Mouse (Mus musculus) heart, embryonic 15.5 days (tissue): ENCODE data around the gene Riok1. TPM values are rescaled to one million over a fixed set of nuclear protein-coding genes. Genes with fewer than 3 reads are reported as not detected.

Experiments used
- ATAC-seq: fragments of 200-750 bp; cut with Nextera tagmentation; replicated peaks from 2 replicates; pipeline ENCODE4 v1.8.0; 2017; ENCODE audit warnings: low read depth, moderate TSS enrichment; ENCODE audit not compliant: insufficient number of reproducible peaks, insufficient read depth, low FRiP score
- H3K27ac ChIP-seq: fragments of 300-500 bp; sonication (generic); 2 replicates; pipeline ENCODE4 v1.5.1; 2015; ENCODE audit warnings: mild to moderate bottlenecking, inconsistent platforms
- H3K27me3 ChIP-seq: fragments of 300-500 bp; sonication (generic); 2 replicates; pipeline ENCODE4 v1.6.1; 2015; ENCODE audit warnings: inconsistent platforms
- H3K36me3 ChIP-seq: fragments of 300-500 bp; sonication (generic); 2 replicates; pipeline ENCODE4 v1.6.1; 2015; ENCODE audit warnings: mild to moderate bottlenecking, inconsistent platforms
- H3K4me1 ChIP-seq: fragments of 300-500 bp; sonication (generic); replicated peaks from 2 replicates; pipeline ENCODE4 v1.6.1; 2015; ENCODE audit warnings: inconsistent platforms
- H3K4me2 ChIP-seq: fragments of 300-500 bp; sonication (generic); 2 replicates; pipeline ENCODE4 v1.6.1; 2015; ENCODE audit warnings: inconsistent platforms, mild to moderate bottlenecking, moderate library complexity
- H3K4me3 ChIP-seq: fragments of 300-500 bp; sonication (generic); 2 replicates; pipeline ENCODE4 v1.5.1; 2015; ENCODE audit warnings: mild to moderate bottlenecking, inconsistent platforms
- H3K9ac ChIP-seq: fragments of 300-500 bp; sonication (generic); 2 replicates; pipeline ENCODE4 v1.6.1; 2015; ENCODE audit warnings: mild to moderate bottlenecking, inconsistent platforms
- H3K9me3 ChIP-seq: fragments of 300-500 bp; sonication (generic); replicated peaks from 2 replicates; pipeline ENCODE4 v1.6.1; 2016; ENCODE audit warnings: inconsistent platforms
- WGBS: fragments of 180-500 bp; shearing (Covaris S2); methylation state at CpG from one replicate; pipeline ENCODE4 v1.1.7; 2015; ENCODE audit warnings: mixed read lengths; 5-methylcytosine and 5-hydroxymethylcytosine counted together
- microRNA-seq: library from miRNA; unstranded; fragments of <30 nt; microRNA quantifications from one replicate; pipeline ENCODE4, GENCODE M21; 2016
- polyA plus RNA-seq: library from polyadenylated mRNA; unstranded; fragments of >200 nt; fragmentation: Nextera tagmentation; extraction: Ambion mirVana; gene quantifications from 2 replicates; pipeline ENCODE4 v1.2.1, GENCODE M21; 2015

Riok1 gene
- polyA plus RNA-seq, 1 experiment from 2014 or later, result 29.6 TPM

DNA sequence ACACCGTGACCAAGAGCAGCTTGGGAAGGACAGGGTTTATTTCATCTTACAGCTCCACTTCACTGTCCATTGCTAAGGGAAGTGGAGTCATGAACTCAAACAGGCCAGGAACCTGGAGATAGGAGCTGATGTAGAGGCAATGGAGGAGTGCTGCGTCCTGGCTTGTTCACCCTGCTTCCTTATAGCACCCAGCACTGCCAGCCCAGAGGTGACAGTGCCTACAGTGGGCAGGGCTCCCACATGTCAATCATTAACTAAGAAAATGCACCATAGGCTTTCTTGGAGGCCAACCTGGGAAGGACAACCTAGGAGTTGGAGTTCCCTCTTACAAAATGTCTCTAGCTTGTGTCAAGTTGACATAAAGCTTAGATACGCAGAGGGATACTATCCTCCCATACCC is 51.2 kb downstream of the Riok1 start:
- H3K4me3 ChIP-seq, result no peak overlapping the region
- peaks cover 21% of the 10 kb centered on the region for H3K4me1 ChIP-seq
- no peaks in the 10 kb centered on the region for H3K27me3 ChIP-seq
- H3K4me2 ChIP-seq, result no peak overlapping the region
- H3K27ac ChIP-seq, result no peak overlapping the region
- WGBS, result 65% methylated on average over 3 of the region's 3 CpGs
- H3K9ac ChIP-seq, result no peak overlapping the region
- H3K9me3 ChIP-seq, result no peaks in the 10 kb centered on the region
- no peak for ATAC-seq
- no peaks in the 10 kb centered on the region for H3K36me3 ChIP-seq

DNA sequence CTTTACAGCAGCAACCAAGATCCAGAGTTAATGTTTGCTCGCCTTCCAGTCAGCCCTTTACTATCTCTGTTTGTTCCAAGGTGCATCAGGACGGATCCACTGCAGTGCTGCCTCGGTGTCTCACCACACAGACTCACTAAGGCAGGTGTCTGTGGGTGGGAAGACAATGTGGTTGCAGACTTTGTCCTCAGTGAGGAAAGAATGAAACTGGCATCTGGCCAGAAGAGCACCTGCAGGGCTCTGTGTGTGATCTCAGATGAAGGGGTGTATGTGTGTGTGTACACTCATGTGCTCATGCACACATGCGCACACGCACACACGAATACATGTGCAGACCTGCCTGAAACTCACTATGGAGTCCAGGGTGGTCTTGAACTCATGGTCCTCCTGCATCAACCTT is 52.7 kb downstream of the Riok1 start:
- Histone ChIP-seq H3K4me2 (no peak overlapping the region), H3K36me3 (no peaks in the 10 kb centered on the region), H3K27ac (no peak overlapping the region), H3K4me1 (peaks cover 16% of the 10 kb centered on the region), H3K9ac (no peak overlapping the region), H3K27me3 (no peaks in the 10 kb centered on the region), H3K9me3 (no peaks in the 10 kb centered on the region), H3K4me3 (no peak overlapping the region)
- 76% methylated on average over 6 of the region's 6 CpGs for WGBS
- ATAC-seq, result no peak

DNA sequence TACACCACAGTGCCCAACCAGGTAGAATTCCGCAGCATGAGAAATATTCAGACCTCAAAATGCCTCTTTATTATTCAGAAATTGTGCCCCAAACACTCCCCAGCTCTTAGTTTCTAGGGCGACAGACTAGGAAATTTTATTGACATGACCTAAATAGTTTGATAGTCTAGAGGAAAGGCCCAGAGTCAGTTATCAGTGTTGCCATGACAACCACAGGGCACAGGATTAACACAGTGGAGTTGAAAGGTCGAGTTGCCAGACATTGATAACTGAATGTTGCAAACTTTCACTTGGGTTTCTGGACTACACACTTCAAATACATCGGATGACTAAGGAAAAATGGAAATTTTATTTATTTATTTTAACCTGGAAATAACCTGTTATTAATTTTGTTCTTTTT is 53.1 kb downstream of the Riok1 start:
- no peak overlapping the region for H3K4me2 ChIP-seq
- no peak overlapping the region for H3K9ac ChIP-seq
- H3K27me3 ChIP-seq, result no peaks in the 10 kb centered on the region
- no peak overlapping the region for H3K4me3 ChIP-seq
- H3K27ac ChIP-seq, result no peak overlapping the region
- H3K36me3 ChIP-seq, result no peaks in the 10 kb centered on the region
- H3K9me3 ChIP-seq, result no peaks in the 10 kb centered on the region
- 33% methylated on average over 4 of the region's 4 CpGs for whole genome bisulfite sequencing
- ATAC-seq, result no peak
- H3K4me1 ChIP-seq, result peaks cover 16% of the 10 kb centered on the region

DNA sequence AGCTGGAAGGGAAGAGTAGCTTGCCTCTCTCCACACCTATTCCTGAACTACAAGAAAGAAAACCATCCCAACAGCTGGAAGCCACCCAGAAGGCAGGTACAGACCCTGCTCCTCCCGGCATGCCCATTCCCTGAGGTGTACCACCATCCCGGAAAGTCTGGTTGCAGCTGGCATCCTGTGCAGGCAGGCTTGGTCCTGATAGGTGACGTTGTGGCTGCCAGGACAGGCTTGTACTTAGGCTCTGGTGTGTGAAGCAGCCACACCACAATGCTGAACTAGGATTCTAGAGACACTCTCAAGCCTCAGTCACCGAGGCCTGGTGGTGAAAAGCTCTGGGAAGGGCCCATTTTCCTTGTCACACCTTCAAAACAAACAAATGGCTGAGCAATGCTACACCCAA is 59.4 kb downstream of the Riok1 start:
- Histone ChIP-seq H3K36me3 (no peaks in the 10 kb centered on the region), H3K9me3 (no peaks in the 10 kb centered on the region), H3K27me3 (no peaks in the 10 kb centered on the region), H3K4me2 (no peak overlapping the region), H3K9ac (no peak overlapping the region), H3K4me1 (peaks cover 5% of the 10 kb centered on the region), H3K27ac (no peak overlapping the region), H3K4me3 (no peak overlapping the region)
- WGBS, result 59% methylated on average over 4 of the region's 4 CpGs
- no peak for ATAC-seq

DNA sequence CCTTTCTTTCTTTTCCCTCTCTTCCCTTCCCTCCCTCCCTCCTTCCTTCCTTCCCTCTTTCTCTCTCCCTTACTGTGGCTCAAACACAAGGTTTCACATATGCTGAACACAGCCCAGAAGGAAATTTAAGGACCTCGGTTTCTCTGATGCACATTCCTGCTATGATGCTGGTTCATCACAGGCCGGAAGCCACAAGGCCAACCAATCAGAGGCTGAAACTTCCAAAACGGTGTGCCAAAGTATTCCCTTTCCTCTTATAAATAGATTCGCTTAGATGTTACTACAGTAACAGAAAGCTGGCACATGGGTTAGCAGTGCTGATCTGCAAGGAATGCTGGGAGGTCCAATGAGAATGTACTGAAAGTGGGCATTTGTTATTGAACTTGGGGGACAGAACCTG is 66.6 kb downstream of the Riok1 start:
- Histone ChIP-seq H3K4me3 (no peak overlapping the region), H3K27ac (no peak overlapping the region), H3K9ac (no peak overlapping the region), H3K36me3 (no peaks in the 10 kb centered on the region), H3K4me2 (no peak overlapping the region), H3K9me3 (no peaks in the 10 kb centered on the region), H3K4me1 (no peaks in the 10 kb centered on the region), H3K27me3 (no peaks in the 10 kb centered on the region)
- 71% methylated on average over 4 of the region's 4 CpGs for WGBS
- no peak for ATAC-seq

DNA sequence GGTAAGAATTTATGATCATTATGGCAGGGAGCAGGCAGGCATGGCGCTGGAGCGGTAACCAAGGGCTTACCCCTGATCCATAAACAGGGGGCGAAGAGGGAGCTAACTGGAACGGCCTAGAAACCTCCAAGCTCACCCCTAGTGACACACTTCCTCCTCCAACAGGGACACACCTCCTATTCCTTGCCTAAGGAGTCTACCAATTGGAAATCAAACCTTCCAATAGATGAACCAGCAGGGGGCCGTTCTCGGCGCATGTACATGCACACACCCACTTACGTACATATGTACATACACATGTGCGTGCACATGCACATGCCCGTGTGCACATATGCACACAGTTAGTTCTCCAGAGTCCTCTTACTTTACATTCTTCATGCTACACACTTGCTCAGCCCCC is 67.7 kb downstream of the Riok1 start:
- WGBS, result 90% methylated on average over 10 of the region's 10 CpGs
- no peak overlapping the region for H3K4me2 ChIP-seq
- H3K27me3 ChIP-seq, result no peaks in the 10 kb centered on the region
- H3K4me3 ChIP-seq, result no peak overlapping the region
- no peaks in the 10 kb centered on the region for H3K9me3 ChIP-seq
- ATAC-seq, result no peak
- H3K36me3 ChIP-seq, result no peaks in the 10 kb centered on the region
- H3K9ac ChIP-seq, result no peak overlapping the region
- no peaks in the 10 kb centered on the region for H3K4me1 ChIP-seq
- H3K27ac ChIP-seq, result no peak overlapping the region

DNA sequence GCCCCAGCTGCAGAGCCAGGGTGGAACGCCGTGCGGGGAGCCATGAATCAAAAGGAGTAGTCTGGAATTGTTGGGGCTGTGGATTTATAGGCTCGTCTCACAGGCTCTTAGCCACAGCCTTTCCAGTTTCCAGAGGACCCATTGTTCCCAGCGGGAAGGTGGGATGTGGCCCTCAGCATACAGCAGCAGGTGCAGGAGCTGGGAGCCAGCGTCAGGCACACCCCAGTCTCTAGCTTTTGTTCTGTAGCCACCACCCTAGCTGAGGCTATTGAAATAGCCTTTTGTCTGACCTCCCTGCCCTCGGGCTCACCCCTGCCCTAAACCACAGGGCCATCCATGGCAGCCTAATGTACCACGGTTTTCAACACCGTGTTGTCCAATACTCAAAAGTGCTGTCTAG is 72.3 kb downstream of the Riok1 start:
- Histone ChIP-seq H3K9ac (no peak overlapping the region), H3K4me2 (no peak overlapping the region), H3K9me3 (no peaks in the 10 kb centered on the region), H3K4me1 (no peaks in the 10 kb centered on the region), H3K27ac (no peak overlapping the region), H3K27me3 (no peaks in the 10 kb centered on the region), H3K36me3 (no peaks in the 10 kb centered on the region), H3K4me3 (no peak overlapping the region)
- WGBS, result 86% methylated on average over 9 of the region's 9 CpGs
- ATAC-seq, result no peak

Small RNA genes within 50 kb of the gene (microRNA-seq; reads per million reads assigned to microRNA genes)
- not detected for gene Gm27387

Other genes starting within 250 kb of the Riok1 start
- 78.6 and 79.1 TPM in 2 replicates for gene Ssr1, start 42.8 kb upstream of the Riok1 start, polyA plus RNA-seq
- 1.00 and 1.3 TPM in 2 replicates for gene Cage1, start 74 bp downstream of the Riok1 start, polyA plus RNA-seq
- 35.1 and 35.2 TPM in 2 replicates for gene Dsp, start 114.3 kb downstream of the Riok1 start, polyA plus RNA-seq
- 18.8 and 24.6 TPM in 2 replicates for gene Snrnp48, start 167.9 kb downstream of the Riok1 start, polyA plus RNA-seq